Mouse (Mus musculus): ENCODE results near the gene Tom1l2. TPM values are rescaled to one million over a fixed set of nuclear protein-coding genes. Genes with fewer than 3 reads are reported as not detected.

Tom1l2 gene
- 47.3 and 49.0 TPM in 2 replicates for polyA plus RNA-seq (2014; fragmentation: Nextera tagmentation; extraction: Ambion mirVana)

GRCm38 (mm10) chr11:60352559-60353411, at the start of gene Tom1l2, which contains the start of gene Drc3:
Tom1l2 (minus strand) TSS chr11:60352905.
Drc3 (plus strand) TSS chr11:60353329.
- Histone ChIP-seq H3K4me2 (replicated peaks) (peak within 1 kb of the TSS; percentile 98), H3K4me1 (replicated peaks; ENCODE audit: control insufficient read depth, insufficient read depth, low read length) (peaks cover 11% of the 10 kb centered on the region), H3K27me3 (ENCODE audit: control insufficient read depth, insufficient read depth, low read length) (no peaks in the 10 kb centered on the region), H3K9me3 (ENCODE audit: control insufficient read depth, low read length) (no peaks in the 10 kb centered on the region), H3K4me3 (replicated peaks; ENCODE audit: low read length) (peak within 1 kb of the TSS; percentile 84), H3K36me3 (replicated peaks; ENCODE audit: control insufficient read depth, insufficient read depth) (no peaks in the 10 kb centered on the region), H3K9ac (peak within 1 kb of the TSS; percentile 88), H3K27ac (peak within 1 kb of the TSS; percentile 80)
- ATAC-seq (ENCODE audit: low FRiP score) (peak; percentile 100), DNase-seq (ENCODE audit: low spot score) (peak; percentile 100)
- under 1% methylated on average over 57 of the region's 57 CpGs for WGBS

DNA sequence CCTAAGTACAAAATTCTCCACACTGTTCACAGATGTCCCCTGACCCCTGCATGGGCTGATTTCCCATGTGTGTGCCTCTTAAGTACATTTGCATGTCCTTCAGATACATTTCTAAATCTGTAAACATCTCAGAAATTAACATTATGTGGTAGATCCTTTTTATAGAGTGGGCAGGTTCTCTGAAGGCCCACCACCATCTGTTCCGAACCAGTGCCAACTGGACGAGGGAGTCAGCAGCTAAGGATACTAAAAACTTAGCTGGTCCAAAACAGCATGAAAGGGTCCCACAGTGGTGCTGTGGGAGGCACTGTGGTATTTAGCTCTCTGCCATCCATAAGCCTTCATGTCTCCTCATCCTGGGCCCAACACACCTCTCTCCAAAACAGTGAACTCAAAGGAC, 44.5 kb upstream of the Tom1l2 start:
- DNase-seq (ENCODE audit: low spot score) (no peak), ATAC-seq (ENCODE audit: low FRiP score) (no peak)
- H3K36me3 ChIP-seq (replicated peaks; ENCODE audit: control insufficient read depth, insufficient read depth), result peaks cover 22% of the 10 kb centered on the region
- no peaks in the 10 kb centered on the region for H3K9me3 ChIP-seq (ENCODE audit: control insufficient read depth, low read length)
- no peaks in the 10 kb centered on the region for H3K4me1 ChIP-seq (replicated peaks; ENCODE audit: control insufficient read depth, insufficient read depth, low read length)
- H3K4me2 ChIP-seq (replicated peaks), result no peak overlapping the region
- WGBS, result 88% methylated on average over 2 of the region's 2 CpGs
- H3K27ac ChIP-seq, result no peak overlapping the region
- no peak overlapping the region for H3K4me3 ChIP-seq (replicated peaks; ENCODE audit: low read length)
- no peak overlapping the region for H3K9ac ChIP-seq
- no peaks in the 10 kb centered on the region for H3K27me3 ChIP-seq (ENCODE audit: control insufficient read depth, insufficient read depth, low read length)

DNA sequence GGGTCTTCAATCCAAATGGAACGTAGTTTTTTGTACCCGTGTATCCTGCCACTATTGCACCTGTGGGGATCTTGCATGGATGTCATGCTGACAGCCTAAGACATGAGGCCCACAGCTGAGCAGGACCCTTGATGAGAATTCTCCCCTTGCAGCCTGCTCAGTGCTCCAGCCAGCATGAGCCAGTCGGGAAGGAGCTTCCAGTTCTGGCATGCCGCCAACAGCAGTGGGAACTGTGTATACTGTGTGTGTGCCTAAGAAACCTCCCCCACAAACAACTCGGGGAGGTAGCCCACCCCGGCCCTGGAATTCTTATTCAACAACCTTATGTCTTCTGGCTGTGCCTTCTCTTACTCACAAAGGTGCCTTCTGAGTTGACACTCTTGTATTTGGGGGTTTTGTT, 43.8 kb upstream of the Tom1l2 start:
- 64% methylated on average over 6 of the region's 6 CpGs for WGBS
- DNase-seq (ENCODE audit: low spot score) (peak; percentile 40), ATAC-seq (ENCODE audit: low FRiP score) (no peak)
- no peaks in the 10 kb centered on the region for H3K9me3 ChIP-seq (ENCODE audit: control insufficient read depth, low read length)
- H3K27me3 ChIP-seq (ENCODE audit: control insufficient read depth, insufficient read depth, low read length), result no peaks in the 10 kb centered on the region
- H3K27ac ChIP-seq, result no peak overlapping the region
- H3K9ac ChIP-seq, result no peak overlapping the region
- peaks cover 17% of the 10 kb centered on the region for H3K36me3 ChIP-seq (replicated peaks; ENCODE audit: control insufficient read depth, insufficient read depth)
- H3K4me2 ChIP-seq (replicated peaks), result no peak overlapping the region
- H3K4me1 ChIP-seq (replicated peaks; ENCODE audit: control insufficient read depth, insufficient read depth, low read length), result no peaks in the 10 kb centered on the region
- H3K4me3 ChIP-seq (replicated peaks; ENCODE audit: low read length), result no peak overlapping the region

GRCm38 (mm10) chr11:60391346-60391745, 38.6 kb upstream of the Tom1l2 start:
- H3K4me2 ChIP-seq (replicated peaks), result no peak overlapping the region
- no peaks in the 10 kb centered on the region for H3K9me3 ChIP-seq (ENCODE audit: control insufficient read depth, low read length)
- no peaks in the 10 kb centered on the region for H3K4me1 ChIP-seq (replicated peaks; ENCODE audit: control insufficient read depth, insufficient read depth, low read length)
- 86% methylated on average over 6 of the region's 6 CpGs for WGBS
- no peak overlapping the region for H3K27ac ChIP-seq
- no peak overlapping the region for H3K4me3 ChIP-seq (replicated peaks; ENCODE audit: low read length)
- ATAC-seq (ENCODE audit: low FRiP score) (no peak), DNase-seq (ENCODE audit: low spot score) (no peak)
- H3K9ac ChIP-seq, result no peak overlapping the region
- no peaks in the 10 kb centered on the region for H3K27me3 ChIP-seq (ENCODE audit: control insufficient read depth, insufficient read depth, low read length)
- H3K36me3 ChIP-seq (replicated peaks; ENCODE audit: control insufficient read depth, insufficient read depth), result no peaks in the 10 kb centered on the region

DNA sequence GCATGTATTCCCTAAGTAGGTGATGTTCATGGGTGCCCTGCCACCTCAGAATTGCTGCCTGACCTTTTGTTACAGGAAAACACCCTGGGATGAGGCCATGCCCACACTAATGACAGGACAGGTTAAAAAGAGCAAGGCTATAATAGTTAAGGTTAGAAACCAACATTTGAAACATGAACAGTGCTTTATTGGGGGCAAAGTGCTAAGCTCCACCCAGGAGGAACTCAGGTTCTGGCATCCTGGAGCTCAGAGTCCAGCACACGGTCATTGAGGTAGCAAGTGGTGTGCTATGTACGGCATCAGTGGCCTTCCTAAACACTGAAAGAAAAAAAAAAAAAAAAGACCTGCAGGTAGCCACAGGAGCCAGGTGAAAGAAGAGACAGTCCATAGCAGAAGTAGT, 35.2 kb upstream of the Tom1l2 start:
- no peaks in the 10 kb centered on the region for H3K27me3 ChIP-seq (ENCODE audit: control insufficient read depth, insufficient read depth, low read length)
- H3K36me3 ChIP-seq (replicated peaks; ENCODE audit: control insufficient read depth, insufficient read depth), result no peaks in the 10 kb centered on the region
- DNase-seq (ENCODE audit: low spot score) (no peak), ATAC-seq (ENCODE audit: low FRiP score) (no peak)
- 98% methylated on average over 2 of the region's 2 CpGs for WGBS
- no peak overlapping the region for H3K9ac ChIP-seq
- H3K9me3 ChIP-seq (ENCODE audit: control insufficient read depth, low read length), result no peaks in the 10 kb centered on the region
- no peak overlapping the region for H3K4me2 ChIP-seq (replicated peaks)
- H3K27ac ChIP-seq, result no peak overlapping the region
- peaks cover 20% of the 10 kb centered on the region for H3K4me1 ChIP-seq (replicated peaks; ENCODE audit: control insufficient read depth, insufficient read depth, low read length)
- no peak overlapping the region for H3K4me3 ChIP-seq (replicated peaks; ENCODE audit: low read length)

DNA sequence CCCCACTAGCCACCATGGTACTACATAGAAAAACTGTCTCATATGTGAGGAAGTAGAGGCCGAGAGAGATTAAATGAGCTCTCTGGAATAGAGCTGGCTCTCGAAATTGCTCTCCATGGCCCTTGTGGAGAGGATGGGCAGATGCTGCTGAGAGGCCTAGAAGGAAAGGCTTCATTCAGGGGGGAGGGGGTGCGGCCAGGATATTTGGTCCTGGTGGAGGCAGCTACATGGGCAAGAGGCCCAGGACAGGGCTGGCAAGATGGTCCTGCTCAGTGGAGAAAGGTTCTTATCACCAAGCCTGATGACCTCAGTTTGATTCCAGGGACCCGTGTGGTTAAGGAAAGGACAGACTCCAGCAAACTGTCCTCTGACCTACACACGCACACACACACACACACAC, 33.2 kb upstream of the Tom1l2 start:
- Histone ChIP-seq H3K4me2 (replicated peaks) (no peak overlapping the region), H3K9ac (peak overlapping the region; percentile 59; the same call in 1 of the 2 replicates), H3K4me1 (replicated peaks; ENCODE audit: control insufficient read depth, insufficient read depth, low read length) (peaks cover 20% of the 10 kb centered on the region), H3K27ac (peak overlapping the region; percentile 98), H3K27me3 (ENCODE audit: control insufficient read depth, insufficient read depth, low read length) (no peaks in the 10 kb centered on the region), H3K9me3 (ENCODE audit: control insufficient read depth, low read length) (no peaks in the 10 kb centered on the region), H3K36me3 (replicated peaks; ENCODE audit: control insufficient read depth, insufficient read depth) (no peaks in the 10 kb centered on the region), H3K4me3 (replicated peaks; ENCODE audit: low read length) (no peak overlapping the region)
- 67% methylated on average over 5 of the region's 5 CpGs for WGBS
- DNase-seq (ENCODE audit: low spot score) (no peak), ATAC-seq (ENCODE audit: low FRiP score) (no peak)

DNA sequence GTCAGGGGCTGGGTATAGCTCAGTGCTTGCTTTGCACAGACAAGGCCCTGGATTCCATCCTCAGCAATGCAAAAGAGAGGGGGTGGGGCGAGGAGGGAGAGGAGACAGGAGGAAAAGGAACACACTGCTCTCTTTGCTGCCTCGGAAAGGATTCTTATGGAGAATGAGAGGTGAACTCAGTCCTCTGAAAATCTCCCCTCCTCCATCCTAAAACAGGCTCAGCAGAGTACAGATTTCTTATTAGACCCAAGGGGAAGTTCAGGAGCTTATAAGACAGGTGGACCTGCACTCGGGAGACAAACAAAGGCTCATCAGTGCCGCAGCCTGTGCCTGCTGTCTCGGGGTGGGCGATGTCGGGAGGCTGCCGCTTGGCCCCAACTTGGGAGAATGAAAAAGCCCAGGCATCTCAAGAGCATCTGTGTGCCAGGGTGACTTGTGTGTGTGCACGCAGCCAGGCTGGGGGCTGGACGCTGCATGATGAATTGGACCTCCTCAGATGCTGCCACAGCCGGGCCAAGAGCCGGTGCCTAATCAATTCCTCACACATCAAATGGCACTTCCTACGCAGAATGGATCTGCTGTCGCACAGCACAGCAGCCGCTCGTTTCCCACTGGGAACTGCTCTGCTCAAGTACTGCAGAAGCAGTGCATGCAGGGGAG, 32.2 kb upstream of the Tom1l2 start:
- Histone ChIP-seq H3K27ac (peak overlapping the region; percentile 98), H3K9me3 (ENCODE audit: control insufficient read depth, low read length) (no peaks in the 10 kb centered on the region), H3K4me3 (replicated peaks; ENCODE audit: low read length) (peak overlapping the region; percentile 9; the same call in 1 of the 2 replicates), H3K27me3 (ENCODE audit: control insufficient read depth, insufficient read depth, low read length) (no peaks in the 10 kb centered on the region), H3K4me1 (replicated peaks; ENCODE audit: control insufficient read depth, insufficient read depth, low read length) (peaks cover 20% of the 10 kb centered on the region), H3K4me2 (replicated peaks) (peak overlapping the region; percentile 54), H3K36me3 (replicated peaks; ENCODE audit: control insufficient read depth, insufficient read depth) (no peaks in the 10 kb centered on the region), H3K9ac (peak overlapping the region; percentile 59)
- WGBS, result under 1% methylated on average over 16 of the region's 16 CpGs
- DNase-seq (ENCODE audit: low spot score) (peak; percentile 67), ATAC-seq (ENCODE audit: low FRiP score) (peak; percentile 90)

- no peak for ATAC-seq (ENCODE audit: low FRiP score)
- Histone ChIP-seq H3K36me3 (replicated peaks; ENCODE audit: control insufficient read depth, insufficient read depth) (no peaks in the 10 kb centered on the region), H3K27ac (0 out of 2 replicates have a peak overlapping the region, but pooled peaks have one; percentile 98), H3K9me3 (ENCODE audit: control insufficient read depth, low read length) (no peaks in the 10 kb centered on the region), H3K9ac (no peak overlapping the region), H3K4me3 (replicated peaks; ENCODE audit: low read length) (no peak overlapping the region), H3K4me2 (replicated peaks) (no peak overlapping the region), H3K27me3 (ENCODE audit: control insufficient read depth, insufficient read depth, low read length) (no peaks in the 10 kb centered on the region), H3K4me1 (replicated peaks; ENCODE audit: control insufficient read depth, insufficient read depth, low read length) (peaks cover 20% of the 10 kb centered on the region)
- no peak for DNase-seq (ENCODE audit: low spot score)
- WGBS, result 91% methylated on average over 6 of the region's 6 CpGs
Observed at GRCm38 (mm10) chr11:60383518-60383917, 30.8 kb upstream of the Tom1l2 start.

DNA sequence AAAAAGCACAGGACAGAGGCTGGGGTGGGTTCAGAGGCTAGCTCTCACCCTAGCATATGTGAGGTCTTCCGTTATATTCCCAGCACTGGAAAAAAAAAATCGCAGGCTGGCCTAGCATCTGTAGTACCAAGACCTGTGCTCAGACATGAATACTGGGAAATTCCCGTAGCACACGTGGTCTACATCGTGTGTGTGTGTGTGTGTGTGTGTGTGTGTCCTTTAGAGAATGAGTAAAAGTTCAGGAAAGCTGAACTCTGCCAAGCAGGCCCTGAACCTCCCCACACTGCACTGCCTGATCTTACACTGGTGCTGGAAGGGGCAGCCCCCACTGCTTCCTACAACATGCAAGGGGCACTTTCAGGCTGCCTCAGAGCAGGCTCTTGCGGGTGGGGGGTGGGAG, 21.8 kb upstream of the Tom1l2 start:
- H3K9ac ChIP-seq, result no peak overlapping the region
- H3K27ac ChIP-seq, result no peak overlapping the region
- H3K4me3 ChIP-seq (replicated peaks; ENCODE audit: low read length), result no peak overlapping the region
- no peaks in the 10 kb centered on the region for H3K9me3 ChIP-seq (ENCODE audit: control insufficient read depth, low read length)
- H3K4me2 ChIP-seq (replicated peaks), result no peak overlapping the region
- no peaks in the 10 kb centered on the region for H3K27me3 ChIP-seq (ENCODE audit: control insufficient read depth, insufficient read depth, low read length)
- H3K4me1 ChIP-seq (replicated peaks; ENCODE audit: control insufficient read depth, insufficient read depth, low read length), result no peaks in the 10 kb centered on the region
- no peaks in the 10 kb centered on the region for H3K36me3 ChIP-seq (replicated peaks; ENCODE audit: control insufficient read depth, insufficient read depth)
- no peak for DNase-seq (ENCODE audit: low spot score)
- 80% methylated on average over 6 of the region's 6 CpGs for WGBS
- ATAC-seq (ENCODE audit: low FRiP score), result no peak

All from hindbrain, embryonic 14.5 days (tissue).